Mouse (Mus musculus): ENCODE data around the gene Rnh1. TPM values are rescaled to one million over a fixed set of nuclear protein-coding genes. Genes with fewer than 3 reads are reported as not detected.

The Rnh1 gene
- polyA plus RNA-seq, 1 experiment, result 195 TPM

GRCm38 (mm10) chr7:141209526-141209925, 36.9 kb upstream of the Rnh1 start:
- DNase-seq, result no peak
- 70% methylated on average over 3 of the region's 3 CpGs for WGBS
- H3K4me3 ChIP-seq (replicated peaks; ENCODE audit: extremely low read depth, low read depth, low read length), result no peak overlapping the region
- no peaks in the 10 kb centered on the region for H3K4me1 ChIP-seq (ENCODE audit: control insufficient read depth, insufficient read depth, low read length)
- TF ChIP-seq CTCF (IDR thresholded peaks at IDR 0.05; ENCODE audit: insufficient read depth, low read length), result no peak
- no peak for TF ChIP-seq POLR2A (IDR thresholded peaks at IDR 0.05; ENCODE audit: borderline replicate concordance, extremely low read depth, low read depth, low read length)

- no peak for DNase-seq
- Histone ChIP-seq H3K4me3 (replicated peaks; ENCODE audit: extremely low read depth, low read depth, low read length) (no peak overlapping the region), H3K4me1 (ENCODE audit: control insufficient read depth, insufficient read depth, low read length) (no peaks in the 10 kb centered on the region)
- WGBS, result 95% methylated on average over 18 of the region's 18 CpGs
- TF ChIP-seq POLR2A (IDR thresholded peaks at IDR 0.05; ENCODE audit: borderline replicate concordance, extremely low read depth, low read depth, low read length) (no peak), CTCF (IDR thresholded peaks at IDR 0.05; ENCODE audit: insufficient read depth, low read length) (no peak)
Measured at GRCm38 (mm10) chr7:141206182-141206937, 33.7 kb upstream of the Rnh1 start.

GRCm38 (mm10) chr7:141205504-141205903, 32.8 kb upstream of the Rnh1 start:
- Histone ChIP-seq H3K4me3 (replicated peaks; ENCODE audit: extremely low read depth, low read depth, low read length) (no peak overlapping the region), H3K4me1 (ENCODE audit: control insufficient read depth, insufficient read depth, low read length) (no peaks in the 10 kb centered on the region)
- WGBS, result 93% methylated on average over 5 of the region's 5 CpGs
- DNase-seq, result no peak
- no peak for TF ChIP-seq CTCF (IDR thresholded peaks at IDR 0.05; ENCODE audit: insufficient read depth, low read length)
- no peak for TF ChIP-seq POLR2A (IDR thresholded peaks at IDR 0.05; ENCODE audit: borderline replicate concordance, extremely low read depth, low read depth, low read length)

DNA sequence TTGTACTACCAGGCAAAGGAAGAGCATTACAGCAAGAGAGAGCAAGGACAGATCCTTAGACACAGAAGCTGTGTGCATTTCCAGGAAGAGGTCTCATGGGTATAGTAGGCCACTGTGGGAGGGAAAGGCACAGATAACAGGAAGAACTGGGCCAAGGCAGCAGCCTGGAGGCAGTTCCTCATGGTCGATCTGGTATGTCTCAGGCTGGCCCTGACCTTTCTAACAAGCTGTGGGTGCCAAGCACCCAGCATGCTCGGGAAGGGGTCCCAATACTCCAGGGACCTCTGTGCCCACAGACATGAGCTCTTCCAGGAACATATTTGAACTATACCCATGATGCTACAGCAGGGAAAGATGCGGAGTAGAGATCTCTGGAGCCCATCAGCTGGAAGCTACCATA, 31.9 kb upstream of the Rnh1 start:
- DNase-seq, result no peak
- Histone ChIP-seq H3K4me1 (ENCODE audit: control insufficient read depth, insufficient read depth, low read length) (no peaks in the 10 kb centered on the region), H3K4me3 (replicated peaks; ENCODE audit: extremely low read depth, low read depth, low read length) (no peak overlapping the region)
- 68% methylated on average over 3 of the region's 3 CpGs for WGBS
- TF ChIP-seq POLR2A (IDR thresholded peaks at IDR 0.05; ENCODE audit: borderline replicate concordance, extremely low read depth, low read depth, low read length) (no peak), CTCF (IDR thresholded peaks at IDR 0.05; ENCODE audit: insufficient read depth, low read length) (no peak)

DNA sequence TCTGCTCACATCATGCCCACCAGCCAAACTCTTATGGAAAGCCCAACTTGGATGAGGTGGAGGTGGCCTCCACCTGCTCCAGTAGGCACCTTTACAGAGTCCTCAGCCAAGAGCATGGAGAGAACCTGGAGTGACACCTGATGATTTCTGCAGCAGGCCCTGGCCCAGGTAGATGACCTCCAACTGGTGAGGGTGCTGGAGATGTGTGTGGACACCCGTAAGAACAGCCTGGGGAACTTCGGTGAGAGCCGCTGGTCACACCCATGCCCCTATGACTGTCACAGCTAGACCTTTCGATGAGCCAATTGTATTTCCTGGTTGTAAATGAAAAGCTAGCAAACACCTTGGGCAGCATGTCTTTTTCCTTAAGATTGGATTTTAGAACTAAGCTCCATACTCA, 25.5 kb upstream of the Rnh1 start:
- no peaks in the 10 kb centered on the region; the same call in 1 of the 2 replicates for H3K4me1 ChIP-seq (ENCODE audit: control insufficient read depth, insufficient read depth, low read length)
- no peak for DNase-seq
- 93% methylated on average over 4 of the region's 4 CpGs for WGBS
- no peak for TF ChIP-seq CTCF (IDR thresholded peaks at IDR 0.05; ENCODE audit: insufficient read depth, low read length)
- no peak for TF ChIP-seq POLR2A (IDR thresholded peaks at IDR 0.05; ENCODE audit: borderline replicate concordance, extremely low read depth, low read depth, low read length)
- H3K4me3 ChIP-seq (replicated peaks; ENCODE audit: extremely low read depth, low read depth, low read length), result no peak overlapping the region

GRCm38 (mm10) chr7:141196619-141197282, 24.1 kb upstream of the Rnh1 start:
- Histone ChIP-seq H3K4me1 (ENCODE audit: control insufficient read depth, insufficient read depth, low read length) (peaks cover 5% of the 10 kb centered on the region), H3K4me3 (replicated peaks; ENCODE audit: extremely low read depth, low read depth, low read length) (no peak overlapping the region)
- TF ChIP-seq CTCF (IDR thresholded peaks at IDR 0.05; ENCODE audit: insufficient read depth, low read length), result no peak
- no peak for TF ChIP-seq POLR2A (IDR thresholded peaks at IDR 0.05; ENCODE audit: borderline replicate concordance, extremely low read depth, low read depth, low read length)
- no peak for DNase-seq
- 95% methylated on average over 8 of the region's 8 CpGs for WGBS

- TF ChIP-seq CTCF (IDR thresholded peaks at IDR 0.05; ENCODE audit: insufficient read depth, low read length) (no peak), POLR2A (IDR thresholded peaks at IDR 0.05; ENCODE audit: borderline replicate concordance, extremely low read depth, low read depth, low read length) (no peak)
- no peak overlapping the region for H3K4me3 ChIP-seq (replicated peaks; ENCODE audit: extremely low read depth, low read depth, low read length)
- H3K4me1 ChIP-seq (ENCODE audit: control insufficient read depth, insufficient read depth, low read length), result peaks cover 9% of the 10 kb centered on the region
- 95% methylated on average over 2 of the region's 2 CpGs for WGBS
- no peak for DNase-seq
Measured at GRCm38 (mm10) chr7:141195754-141196153, 23.1 kb upstream of the Rnh1 start.

GRCm38 (mm10) chr7:141194830-141195229, 22.2 kb upstream of the Rnh1 start:
- peaks cover 10% of the 10 kb centered on the region for H3K4me1 ChIP-seq (ENCODE audit: control insufficient read depth, insufficient read depth, low read length)
- WGBS, result 2% methylated on average over 28 of the region's 28 CpGs
- no peak for TF ChIP-seq CTCF (IDR thresholded peaks at IDR 0.05; ENCODE audit: insufficient read depth, low read length)
- peak; percentile 71; the same call in 1 of the 2 replicates for TF ChIP-seq POLR2A (IDR thresholded peaks at IDR 0.05; ENCODE audit: borderline replicate concordance, extremely low read depth, low read depth, low read length)
- DNase-seq, result peak; percentile 83
- H3K4me3 ChIP-seq (replicated peaks; ENCODE audit: extremely low read depth, low read depth, low read length), result peak overlapping the region; percentile 85

GRCm38 (mm10) chr7:141194409-141194808, 21.8 kb upstream of the Rnh1 start:
- peaks cover 10% of the 10 kb centered on the region for H3K4me1 ChIP-seq (ENCODE audit: control insufficient read depth, insufficient read depth, low read length)
- DNase-seq, result no peak
- under 1% methylated on average over 23 of the region's 23 CpGs for WGBS
- no peak for TF ChIP-seq CTCF (IDR thresholded peaks at IDR 0.05; ENCODE audit: insufficient read depth, low read length)
- TF ChIP-seq POLR2A (IDR thresholded peaks at IDR 0.05; ENCODE audit: borderline replicate concordance, extremely low read depth, low read depth, low read length), result no peak
- peak overlapping the region; percentile 85 for H3K4me3 ChIP-seq (replicated peaks; ENCODE audit: extremely low read depth, low read depth, low read length)

- DNase-seq, result peak; percentile 98
- Histone ChIP-seq H3K4me3 (replicated peaks; ENCODE audit: extremely low read depth, low read depth, low read length) (peak within 1 kb of the TSS; percentile 85), H3K4me1 (ENCODE audit: control insufficient read depth, insufficient read depth, low read length) (peaks cover 10% of the 10 kb centered on the region)
- under 1% methylated on average over 39 of the region's 39 CpGs for WGBS
- peak; percentile 95; the same call in 1 of the 2 replicates for TF ChIP-seq POLR2A (IDR thresholded peaks at IDR 0.05; ENCODE audit: borderline replicate concordance, extremely low read depth, low read depth, low read length)
- no peak for TF ChIP-seq CTCF (IDR thresholded peaks at IDR 0.05; ENCODE audit: insufficient read depth, low read length)
Measured at GRCm38 (mm10) chr7:141193948-141194347, 21.3 kb upstream of the Rnh1 start, which contains the start of the genes Hras and Lrrc56. Hras (minus strand) TSS chr7:141194005. Lrrc56 (plus strand) TSS chr7:141194157.
